Mouse (Mus musculus) MEL (cell line): Measurements from ENCODE around the gene Gm14862. TPM values are rescaled to one million over a fixed set of nuclear protein-coding genes. Genes with fewer than 3 reads are reported as not detected.

ENCODE experiments used
- DNase-seq: peaks from one replicate; pipeline ENCODE4 v3.0.0; 2011; ENCODE audit warnings: low read depth, low spot score
- H3K27ac ChIP-seq: 2 replicates; pipeline ENCODE4 v1.5.1; 2012; ENCODE audit warnings: low read depth, mild to moderate bottlenecking, control low read depth, low read length, moderate library complexity; ENCODE audit not compliant: control insufficient read depth
- H3K27me3 ChIP-seq, 2 experiments: fragments of 150-350 bp in 1 of 2; sonication (generic) in 1 of 2; 2 replicates each; pipeline ENCODE4 v1.6.1; 2012; ENCODE audit warnings: low read length in 2 of 2, mild to moderate bottlenecking in 2 of 2, improper control_type of control experiment in 1 of 2, moderate library complexity in 1 of 2; ENCODE audit not compliant: insufficient read depth in 2 of 2, control insufficient read depth in 1 of 2
- H3K36me3 ChIP-seq, 2 experiments: 2 replicates each; pipeline ENCODE4 v1.6.1; 2012 to 2014; ENCODE audit warnings: low read length in 2 of 2, improper control_type of control experiment in 1 of 2, inconsistent platforms in 1 of 2, mild to moderate bottlenecking in 1 of 2; ENCODE audit not compliant: insufficient read depth in 2 of 2, control insufficient read depth in 1 of 2
- H3K4me1 ChIP-seq, 2 experiments: fragments of 150-350 bp in 1 of 2; sonication (generic) in 1 of 2; 2 replicates each; pipeline ENCODE4 v1.6.1; 2012; ENCODE audit warnings: low read length in 2 of 2, improper control_type of control experiment in 1 of 2, mild to moderate bottlenecking in 1 of 2; ENCODE audit not compliant: insufficient read depth in 2 of 2, control insufficient read depth in 1 of 2
- H3K4me3 ChIP-seq, 2 experiments: fragments of 150-350 bp in 1 of 2; sonication (generic) in 1 of 2; 2 replicates each; pipeline ENCODE4 v1.5.1; 2012; ENCODE audit warnings: low read depth in 2 of 2, low read length in 2 of 2, mild to moderate bottlenecking in 2 of 2, moderate library complexity in 2 of 2, control low read depth in 1 of 2, improper control_type of control experiment in 1 of 2; ENCODE audit not compliant: control insufficient read depth in 1 of 2, insufficient read depth in 1 of 2
- H3K79me2 ChIP-seq: 2 replicates; pipeline ENCODE4 v1.6.1; 2012; ENCODE audit warnings: mild to moderate bottlenecking, low read length, moderate library complexity; ENCODE audit not compliant: control insufficient read depth, poor library complexity, insufficient read depth
- H3K9ac ChIP-seq: 2 replicates; pipeline ENCODE4 v1.6.1; 2012; ENCODE audit warnings: low read depth, mild to moderate bottlenecking, control low read depth, low read length, moderate library complexity; ENCODE audit not compliant: control insufficient read depth, poor library complexity, severe bottlenecking
- H3K9me3 ChIP-seq: fragments of 150-350 bp; sonication (generic); replicated peaks from 2 replicates; pipeline ENCODE4 v1.6.1; 2012; ENCODE audit warnings: mild to moderate bottlenecking, low read length, improper control_type of control experiment, moderate library complexity; ENCODE audit not compliant: insufficient read depth
- BHLHE40 ChIP-seq: IDR thresholded peaks from 2 replicates; pipeline ENCODE4 v1.6.1; 2012; ENCODE audit warnings: low read depth, mild to moderate bottlenecking, inconsistent platforms, low read length, improper control_type of control experiment, borderline replicate concordance
- CTCF ChIP-seq, 3 experiments: IDR thresholded peaks in 2 of 3; conservative IDR thresholded peaks in 1 of 3; 2 replicates each; pipeline ENCODE4 v1.5.1; 2011 to 2012; ENCODE audit warnings: low read length in 3 of 3, low read depth in 2 of 3, mild to moderate bottlenecking in 2 of 3, improper control_type of control experiment in 1 of 3, inconsistent platforms in 1 of 3, mixed read lengths in 1 of 3, moderate library complexity in 1 of 3; ENCODE audit not compliant: control insufficient read depth in 1 of 3, insufficient read depth in 1 of 3, poor library complexity in 1 of 3, severe bottlenecking in 1 of 3
- E2F4 ChIP-seq: IDR thresholded peaks from 2 replicates; pipeline ENCODE4 v1.6.1; 2011; ENCODE audit warnings: low read depth, low read length, improper control_type of control experiment, borderline replicate concordance
- EP300 ChIP-seq, 2 experiments: IDR thresholded peaks; 2 replicates each; pipeline ENCODE4 v1.6.1; 2011; ENCODE audit warnings: improper control_type of control experiment in 2 of 2, low read length in 2 of 2, low read depth in 1 of 2, mild to moderate bottlenecking in 1 of 2
- GATA1 ChIP-seq: IDR thresholded peaks from 2 replicates; pipeline ENCODE4 v1.6.1; 2011; ENCODE audit warnings: low read depth, low read length, improper control_type of control experiment
- HCFC1 ChIP-seq: IDR thresholded peaks from 2 replicates; pipeline ENCODE4 v1.6.1; 2012; ENCODE audit warnings: low read depth, mild to moderate bottlenecking, inconsistent platforms, low read length, improper control_type of control experiment, moderate library complexity
- KAT2A ChIP-seq: conservative IDR thresholded peaks from 2 replicates; pipeline ENCODE4 v1.6.1; 2012; ENCODE audit warnings: low read depth, low read length, improper control_type of control experiment, inconsistent platforms
- MAFK ChIP-seq: IDR thresholded peaks from 2 replicates; pipeline ENCODE4 v1.6.1; 2011; ENCODE audit warnings: low read depth, mild to moderate bottlenecking, low read length, improper control_type of control experiment, borderline replicate concordance
- MAZ ChIP-seq: IDR thresholded peaks from 2 replicates; pipeline ENCODE4 v1.6.1; 2012; ENCODE audit warnings: low read depth, mild to moderate bottlenecking, inconsistent platforms, low read length, improper control_type of control experiment
- MEF2A ChIP-seq: IDR thresholded peaks from 2 replicates; pipeline ENCODE4 v1.6.1; 2014; ENCODE audit warnings: low read depth, mild to moderate bottlenecking, inconsistent platforms, low read length, improper control_type of control experiment; ENCODE audit not compliant: poor library complexity, insufficient replicate concordance, severe bottlenecking; ENCODE audit errors: extremely low read depth
- MXI1 ChIP-seq: IDR thresholded peaks from 2 replicates; pipeline ENCODE4 v1.6.1; 2011; ENCODE audit warnings: mild to moderate bottlenecking, low read depth, low read length, improper control_type of control experiment
- MYC ChIP-seq: IDR thresholded peaks from 2 replicates; pipeline ENCODE4 v1.6.1; 2011; ENCODE audit warnings: low read depth, mild to moderate bottlenecking, low read length, improper control_type of control experiment, moderate library complexity
- NRF1 ChIP-seq: IDR thresholded peaks from 2 replicates; pipeline ENCODE4 v1.6.1; 2014; ENCODE audit warnings: low read depth, mild to moderate bottlenecking, inconsistent platforms, low read length, improper control_type of control experiment, moderate library complexity; ENCODE audit not compliant: poor library complexity, insufficient read depth, severe bottlenecking
- POLR2A ChIP-seq, 2 experiments: IDR thresholded peaks; 2 replicates each; pipeline ENCODE4 v1.6.1; 2011 to 2012; ENCODE audit warnings: low read length in 2 of 2, mild to moderate bottlenecking in 2 of 2, control low read depth in 1 of 2, improper control_type of control experiment in 1 of 2, low read depth in 1 of 2, moderate library complexity in 1 of 2; ENCODE audit not compliant: control insufficient read depth in 1 of 2, insufficient read depth in 1 of 2, poor library complexity in 1 of 2
- RAD21 ChIP-seq: IDR thresholded peaks from 2 replicates; pipeline ENCODE4 v1.6.1; 2011; ENCODE audit warnings: mild to moderate bottlenecking, low read depth, low read length, improper control_type of control experiment
- SIN3A ChIP-seq: IDR thresholded peaks from 2 replicates; pipeline ENCODE4 v1.6.1; 2012; ENCODE audit warnings: low read length, improper control_type of control experiment, inconsistent platforms
- SMC3 ChIP-seq: IDR thresholded peaks from 2 replicates; pipeline ENCODE4 v1.6.1; 2011; ENCODE audit warnings: low read depth, low read length, improper control_type of control experiment
- TBP ChIP-seq: IDR thresholded peaks from 2 replicates; pipeline ENCODE4 v1.8.0; 2011; ENCODE audit warnings: low read depth, low read length, improper control_type of control experiment
- ZC3H11A ChIP-seq: IDR thresholded peaks from 2 replicates; pipeline ENCODE4 v1.6.1; 2012; ENCODE audit warnings: low read depth, mild to moderate bottlenecking, inconsistent platforms, low read length, improper control_type of control experiment
- ZMIZ1 ChIP-seq: IDR thresholded peaks from 2 replicates; pipeline ENCODE4 v1.6.1; 2012; ENCODE audit warnings: low read depth, mild to moderate bottlenecking, inconsistent platforms, low read length, improper control_type of control experiment, moderate library complexity
- ZNF384 ChIP-seq: IDR thresholded peaks from 2 replicates; pipeline ENCODE4 v1.6.1; 2012; ENCODE audit warnings: low read depth, mild to moderate bottlenecking, inconsistent platforms, low read length, improper control_type of control experiment
- polyA plus RNA-seq, 2 experiments: library from polyadenylated mRNA; stranded (reverse) in 1 of 2; unstranded in 1 of 2; fragments of >175 nt in 1 of 2; fragments of >200 nt in 1 of 2; gene quantifications; 2 replicates each; pipeline versions ENCODE4 v1.2.1 to v1.2.4; 2012; ENCODE audit warnings: low replicate concordance in 2 of 2, low read depth in 1 of 2; ENCODE audit not compliant: insufficient read length in 2 of 2, insufficient read depth in 1 of 2, missing spikeins in 1 of 2
- total RNA-seq: library from RNA; depleted of rRNA; stranded (reverse); fragments of 300-350 nt; gene quantifications from 2 replicates; pipeline ENCODE4 v1.2.3, GENCODE M21; 2012

The Gm14862 gene
- total and polyA plus RNA-seq, 3 experiments, result not detected

GRCm38 (mm10) chrX:9221736-9222135 is 35.0 kb downstream of the Gm14862 start:
- peak; percentile 37 for DNase-seq
- Histone ChIP-seq H3K36me3 (peaks cover 0 to 3% of the 10 kb centered on the region in 2 experiments; a peak in 1 of 4 replicates), H3K9ac (no peak overlapping the region), H3K27ac (no peak overlapping the region), H3K9me3 (no peaks in the 10 kb centered on the region), H3K4me1 (peaks cover 0 to 3% of the 10 kb centered on the region in 2 experiments; a peak in 2 of 4 replicates), H3K27me3 (no peaks in the 10 kb centered on the region), H3K4me3 (no peak overlapping the region), H3K79me2 (no peaks in the 10 kb centered on the region)
- TF ChIP-seq ZC3H11A (no peak), MAZ (no peak), HCFC1 (no peak), POLR2A (IDR thresholded peaks at IDR 0.05; ENCODE audit: control insufficient read depth in 1 of 2, insufficient read depth in 1 of 2, low read depth in 1 of 2, low read length in 2 of 2, poor library complexity in 1 of 2) (no peak), MAFK (no peak), MYC (no peak), TBP (no peak), NRF1 (no peak), BHLHE40 (no peak), EP300 (IDR thresholded peaks at IDR 0.05; ENCODE audit: low read depth in 1 of 2, low read length in 2 of 2) (no peak), KAT2A (no peak), SIN3A (no peak), MEF2A (no peak), ZMIZ1 (no peak), GATA1 (no peak)

- Histone ChIP-seq H3K4me1 (peaks cover 0 to 3% of the 10 kb centered on the region in 2 experiments; a peak in 2 of 4 replicates), H3K4me3 (no peak overlapping the region), H3K36me3 (peaks cover 0 to 3% of the 10 kb centered on the region in 2 experiments; a peak in 1 of 4 replicates), H3K79me2 (no peaks in the 10 kb centered on the region), H3K27ac (no peak overlapping the region), H3K9ac (no peak overlapping the region), H3K27me3 (no peaks in the 10 kb centered on the region), H3K9me3 (no peaks in the 10 kb centered on the region)
- peak; percentile 80 for DNase-seq
- TF ChIP-seq RAD21 (peak; percentile 36), MXI1 (no peak), E2F4 (no peak), ZNF384 (no peak), CTCF (IDR thresholded peaks at IDR 0.05 in 2 of 3, conservative IDR thresholded peaks at IDR 0.05 in 1 of 3; ENCODE audit: control insufficient read depth in 1 of 3, insufficient read depth in 1 of 3, low read depth in 2 of 3, low read length in 3 of 3, poor library complexity in 1 of 3, severe bottlenecking in 1 of 3) (peak; percentile 60 to 72 (median 65)), SMC3 (peak; percentile 67)
Measured at GRCm38 (mm10) chrX:9221206-9221605, 35.5 kb downstream of the Gm14862 start.
